Mouse (Mus musculus) thymus, postnatal 0 days (tissue): ENCODE data around the gene Eef1akmt2. TPM values are rescaled to one million over a fixed set of nuclear protein-coding genes. Genes with fewer than 3 reads are reported as not detected.

Experiments used
- DNase-seq: peaks from one replicate; pipeline ENCODE4 v3.0.0-alpha.2; 2015; ENCODE audit warnings: low spot score
- polyA plus RNA-seq: library from polyadenylated mRNA; unstranded; fragments of >200 nt; fragmentation: Nextera tagmentation; extraction: Ambion mirVana; gene quantifications from 2 replicates; pipeline ENCODE4 v1.2.1, GENCODE M21; 2015

Gene Eef1akmt2
- polyA plus RNA-seq, 1 experiment from 2014 or later, result 77.4 TPM

DNA sequence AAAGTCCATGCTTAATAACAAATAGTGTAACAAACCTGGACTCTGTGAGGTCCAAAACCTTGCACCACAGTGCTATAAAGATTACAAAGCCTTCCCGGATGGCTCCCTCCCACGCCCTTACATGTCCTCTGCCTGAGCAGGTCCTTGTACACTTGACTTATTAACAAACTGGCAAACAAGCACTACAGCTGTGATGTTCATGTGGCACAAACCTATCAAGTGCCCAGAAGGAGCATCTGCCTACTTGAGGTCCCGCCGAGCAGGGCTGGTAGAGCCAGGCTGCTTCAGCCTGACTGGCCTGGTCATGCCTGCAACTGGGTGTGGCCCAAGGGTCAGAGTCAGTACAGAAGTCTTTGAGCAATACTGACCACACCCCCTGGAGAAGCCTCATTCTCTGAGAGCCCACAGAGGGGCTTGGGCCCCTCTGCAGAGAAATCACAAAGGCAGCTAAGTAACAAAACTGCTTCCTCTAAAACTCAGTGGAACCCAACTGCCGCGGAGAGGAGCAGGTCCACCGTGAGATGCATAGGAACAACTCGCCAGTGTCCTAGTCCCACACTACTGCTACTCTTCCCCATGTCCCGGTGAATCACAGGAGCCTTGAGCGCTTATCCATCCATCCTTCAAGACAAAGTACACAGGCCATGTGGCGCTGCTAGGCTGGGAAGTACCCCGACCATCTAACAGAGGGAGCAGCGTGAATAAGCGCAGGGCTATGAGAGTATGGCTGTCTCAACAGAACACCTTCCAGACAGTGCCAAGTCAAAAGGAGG is 61.8 kb downstream of the Eef1akmt2 start:
- DNase-seq, result no peak

DNA sequence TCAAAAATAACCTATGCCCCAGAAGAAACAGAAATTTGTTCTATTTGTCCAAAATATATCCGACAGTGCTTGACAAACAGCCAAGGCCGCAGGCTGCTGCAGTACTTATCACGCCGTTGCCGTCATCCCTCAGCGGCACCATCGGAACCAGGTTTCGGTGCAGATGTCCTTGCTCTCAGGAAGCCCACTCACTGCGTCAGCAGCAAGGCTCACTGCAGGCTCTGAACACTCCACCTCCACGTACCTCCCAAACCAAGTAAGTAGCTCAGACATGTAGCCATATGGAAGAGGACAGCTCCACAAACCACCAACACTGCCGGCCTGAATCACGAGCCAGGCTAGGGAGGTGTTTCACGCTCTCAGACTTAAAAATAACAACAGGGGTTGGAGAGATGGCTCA is 63.6 kb downstream of the Eef1akmt2 start:
- DNase-seq, result no peak

GRCm38 (mm10) chr7:132787496-132788190 is 64.8 kb downstream of the Eef1akmt2 start:
- no peak for DNase-seq

DNA sequence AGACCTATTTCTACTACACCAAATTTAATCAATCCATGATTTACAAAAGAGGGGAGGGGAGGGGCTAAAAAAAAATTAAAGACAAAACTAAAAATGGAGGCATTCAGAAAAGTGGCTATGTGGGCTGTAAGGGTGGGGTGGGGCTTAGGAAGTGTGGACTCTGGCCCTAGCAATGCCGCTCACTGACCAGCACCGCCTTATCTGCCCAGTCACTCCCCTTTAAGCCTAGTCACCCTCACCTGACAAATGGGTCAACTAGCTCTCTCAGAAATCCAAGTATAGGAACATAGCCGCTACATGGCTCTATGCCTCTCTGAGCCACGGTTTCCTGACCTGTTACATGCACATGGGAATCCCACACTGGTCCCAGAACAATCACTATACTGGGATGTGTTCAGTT is 65.5 kb downstream of the Eef1akmt2 start:
- DNase-seq, result no peak

DNA sequence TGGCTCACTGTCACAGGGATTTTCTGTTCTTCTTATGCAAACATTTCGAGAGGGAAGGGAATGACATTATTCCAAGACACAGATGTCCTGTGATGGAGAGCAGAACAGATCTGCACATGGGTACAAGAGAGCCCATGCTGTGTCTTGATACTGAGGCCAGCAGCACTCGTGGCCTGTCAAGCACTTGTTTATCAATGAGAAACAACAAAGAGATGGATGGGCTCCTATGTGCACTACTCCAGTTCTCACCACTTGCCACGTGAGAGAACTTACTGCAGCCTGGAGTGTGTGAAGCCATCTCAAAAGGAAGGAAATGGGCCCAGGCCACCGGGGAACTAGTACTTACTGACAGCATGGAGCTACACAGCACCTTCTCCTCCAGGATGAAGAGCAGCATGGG is 66.0 kb downstream of the Eef1akmt2 start:
- no peak for DNase-seq

DNA sequence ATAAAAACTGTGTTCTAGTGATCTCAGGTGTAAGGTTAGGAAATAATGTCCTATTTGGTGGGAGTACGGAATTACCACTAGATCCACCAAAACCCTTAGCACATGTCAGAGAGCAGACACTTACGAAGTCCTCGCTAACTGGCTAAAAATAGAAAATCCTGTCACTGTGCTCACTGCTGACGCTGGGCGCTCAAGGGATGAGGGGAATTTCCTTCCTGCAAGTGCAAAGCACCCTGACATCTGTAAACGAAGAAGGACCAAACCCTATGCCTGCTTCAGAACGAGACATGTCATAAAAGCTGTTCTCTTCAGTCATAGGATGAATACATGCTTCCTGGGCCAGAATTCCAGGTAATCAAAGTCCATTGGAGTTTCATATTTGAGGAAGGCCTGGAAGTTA is 66.5 kb downstream of the Eef1akmt2 start:
- DNase-seq, result no peak

DNA sequence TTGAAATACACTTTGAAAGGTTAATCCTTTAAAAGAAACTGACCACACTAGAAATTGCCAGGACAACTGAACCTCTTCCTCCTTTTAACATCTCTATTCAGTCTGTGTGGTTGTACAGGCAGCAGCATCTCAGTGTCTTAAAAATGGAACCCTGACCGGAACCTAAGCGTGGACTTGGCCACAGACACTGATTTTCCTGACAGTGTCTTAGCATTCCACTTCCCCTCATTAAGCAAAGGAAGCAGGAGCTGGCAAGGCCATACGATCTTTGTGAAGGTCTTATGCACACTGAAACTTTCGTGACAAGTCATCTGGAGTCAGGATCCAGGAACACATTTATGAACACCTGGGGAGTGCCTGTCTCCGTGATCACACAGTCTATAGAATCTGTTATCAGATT is 68.4 kb downstream of the Eef1akmt2 start:
- no peak for DNase-seq

- no peak for DNase-seq
Measured at GRCm38 (mm10) chr7:132781850-132782249, 70.6 kb downstream of the Eef1akmt2 start.

GRCm38 (mm10) chr7:132781130-132781814 is 71.2 kb downstream of the Eef1akmt2 start:
- no peak for DNase-seq

DNA sequence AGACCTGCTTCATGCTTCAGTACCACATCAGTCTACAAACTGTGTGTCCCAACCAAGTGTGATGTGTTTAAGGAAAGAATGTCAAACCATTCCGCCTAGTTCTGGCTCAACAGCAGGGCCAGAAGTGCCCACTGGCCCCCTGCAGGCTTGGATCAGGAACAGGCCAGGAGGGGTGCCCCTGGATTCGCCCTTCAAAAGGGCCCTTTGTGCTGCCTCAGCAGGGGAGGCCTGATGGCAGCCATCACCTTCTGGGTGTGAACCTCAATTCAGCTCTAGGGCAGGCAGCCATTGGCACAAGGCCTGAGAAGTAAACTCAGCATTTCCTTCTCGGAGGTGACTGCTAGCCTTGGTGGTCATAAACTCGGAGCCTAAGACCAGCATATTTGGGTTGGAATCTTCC is 71.9 kb downstream of the Eef1akmt2 start:
- DNase-seq, result no peak

DNA sequence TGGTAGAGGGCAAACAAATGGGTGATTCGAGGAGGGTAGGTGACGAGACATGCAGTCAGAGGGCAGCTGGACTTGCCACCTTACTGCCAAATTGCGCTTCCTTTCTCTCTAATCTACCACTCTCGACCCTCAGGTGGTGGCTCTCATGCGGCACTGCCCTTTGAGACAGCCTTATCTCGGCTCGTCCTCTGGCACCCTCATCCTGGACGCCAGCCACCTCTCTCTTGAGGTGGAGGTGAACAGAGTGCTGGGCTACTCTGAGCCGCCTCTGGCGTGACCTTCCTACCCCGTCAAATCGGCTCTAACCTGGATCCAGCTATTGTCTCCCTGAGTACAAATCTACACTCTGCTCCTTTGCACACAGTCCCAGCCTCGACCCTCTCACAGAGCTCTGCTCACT is 73.8 kb downstream of the Eef1akmt2 start:
- DNase-seq, result no peak

DNA sequence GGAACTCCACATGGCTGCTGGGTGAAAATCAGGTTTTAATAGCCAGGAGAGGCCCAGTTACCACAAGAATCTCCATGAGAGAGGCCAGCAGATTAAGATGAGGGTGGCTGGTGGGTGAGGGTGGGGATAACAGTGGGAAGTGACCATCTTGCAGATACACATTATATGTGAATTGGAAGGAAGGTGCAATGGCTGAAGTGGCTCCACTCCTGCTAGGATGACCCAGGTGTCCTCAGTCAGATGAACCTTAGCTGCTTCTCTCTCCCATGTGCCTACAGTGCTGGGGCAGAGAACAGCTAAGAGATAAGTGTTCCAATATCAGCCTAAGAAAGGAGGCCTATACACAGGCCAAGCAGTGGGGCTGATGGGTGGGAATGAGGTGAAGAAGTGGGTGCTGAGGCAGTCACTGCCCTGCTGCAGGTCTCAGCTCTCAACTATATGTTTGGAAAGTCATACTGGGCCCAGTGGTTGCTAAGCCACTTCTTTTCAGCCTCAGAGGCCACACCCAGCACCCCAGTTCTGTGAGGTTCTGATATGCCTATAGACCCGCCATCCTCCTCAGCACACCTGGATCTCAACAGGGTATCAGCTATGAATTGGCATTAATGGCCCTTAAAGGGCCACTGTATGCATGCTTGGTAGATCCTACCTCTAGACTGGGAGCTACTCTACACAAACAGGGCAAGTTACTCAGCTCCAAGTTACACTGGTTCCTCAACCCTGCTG is 74.6 kb downstream of the Eef1akmt2 start:
- DNase-seq, result no peak

Other genes starting within 250 kb of the Eef1akmt2 start
- gene Lhpp, start 242.0 kb downstream of the Eef1akmt2 start, polyA plus RNA-seq, result 7.5 and 8.8 TPM in 2 replicates
- 30.5 and 37.7 TPM in 2 replicates for gene Fam53b, start 38.8 kb downstream of the Eef1akmt2 start, polyA plus RNA-seq
- 29.7 and 34.6 TPM in 2 replicates for gene Abraxas2, start 6.6 kb upstream of the Eef1akmt2 start, polyA plus RNA-seq
- 9.7 and 12.7 TPM in 2 replicates for gene Zranb1, start 78.5 kb upstream of the Eef1akmt2 start, polyA plus RNA-seq